Mouse (Mus musculus): Measurements from ENCODE around the gene Kank2. TPM values are rescaled to one million over a fixed set of nuclear protein-coding genes. Genes with fewer than 3 reads are reported as not detected.

The Kank2 gene
- polyA plus RNA-seq, 1 experiment from 2014 or later, result 4.3 TPM

- 92% methylated on average over 5 of the region's 5 CpGs for WGBS
- H3K36me3 ChIP-seq, result no peaks in the 10 kb centered on the region
- H3K27me3 ChIP-seq, result no peaks in the 10 kb centered on the region
- no peak overlapping the region for H3K9ac ChIP-seq (replicated peaks)
- H3K4me3 ChIP-seq (replicated peaks), result no peak overlapping the region
- H3K9me3 ChIP-seq, result no peaks in the 10 kb centered on the region
- no peak overlapping the region for H3K27ac ChIP-seq
- no peaks in the 10 kb centered on the region for H3K4me1 ChIP-seq (replicated peaks)
- H3K4me2 ChIP-seq (replicated peaks), result no peak overlapping the region
- no peak for ATAC-seq
Observed at GRCm38 (mm10) chr9:21811170-21811569, 12.6 kb upstream of the Kank2 start.

- Histone ChIP-seq H3K9me3 (no peaks in the 10 kb centered on the region), H3K9ac (replicated peaks) (no peak overlapping the region), H3K4me1 (replicated peaks) (0 out of 2 replicates have a peak, but pooled peaks cover 5% of the 10 kb centered on the region), H3K27ac (no peak overlapping the region), H3K4me2 (replicated peaks) (no peak overlapping the region), H3K27me3 (no peaks in the 10 kb centered on the region), H3K4me3 (replicated peaks) (no peak overlapping the region), H3K36me3 (no peaks in the 10 kb centered on the region)
- no peak for ATAC-seq
- 65% methylated on average over 3 of the region's 3 CpGs for WGBS
Observed at GRCm38 (mm10) chr9:21808561-21808960, 10.0 kb upstream of the Kank2 start.

- Histone ChIP-seq H3K9me3 (no peaks in the 10 kb centered on the region), H3K4me1 (replicated peaks) (0 out of 2 replicates have a peak, but pooled peaks cover 5% of the 10 kb centered on the region), H3K36me3 (no peaks in the 10 kb centered on the region), H3K4me3 (replicated peaks) (no peak overlapping the region), H3K27me3 (no peaks in the 10 kb centered on the region), H3K4me2 (replicated peaks) (no peak overlapping the region), H3K27ac (no peak overlapping the region), H3K9ac (replicated peaks) (no peak overlapping the region)
- no peak for ATAC-seq
- 84% methylated on average over 11 of the region's 11 CpGs for WGBS
Observed at GRCm38 (mm10) chr9:21806976-21807375, 8.4 kb upstream of the Kank2 start.

GRCm38 (mm10) chr9:21806363-21806762 is 7.8 kb upstream of the Kank2 start:
- H3K27me3 ChIP-seq, result no peaks in the 10 kb centered on the region
- no peak overlapping the region for H3K27ac ChIP-seq
- H3K9ac ChIP-seq (replicated peaks), result no peak overlapping the region
- 0 out of 2 replicates have a peak, but pooled peaks cover 5% of the 10 kb centered on the region for H3K4me1 ChIP-seq (replicated peaks)
- no peaks in the 10 kb centered on the region for H3K9me3 ChIP-seq
- H3K36me3 ChIP-seq, result no peaks in the 10 kb centered on the region
- ATAC-seq, result no peak
- H3K4me2 ChIP-seq (replicated peaks), result no peak overlapping the region
- no peak overlapping the region for H3K4me3 ChIP-seq (replicated peaks)
- WGBS, result 74% methylated on average over 3 of the region's 3 CpGs

- Histone ChIP-seq H3K27me3 (no peaks in the 10 kb centered on the region), H3K4me1 (replicated peaks) (0 out of 2 replicates have a peak, but pooled peaks cover 5% of the 10 kb centered on the region), H3K27ac (no peak overlapping the region), H3K4me2 (replicated peaks) (no peak overlapping the region), H3K9ac (replicated peaks) (no peak overlapping the region), H3K4me3 (replicated peaks) (no peak overlapping the region), H3K36me3 (no peaks in the 10 kb centered on the region), H3K9me3 (no peaks in the 10 kb centered on the region)
- WGBS, result 42% methylated on average over 13 of the region's 13 CpGs
- ATAC-seq, result peak; percentile 93
Observed at GRCm38 (mm10) chr9:21803986-21804644, 5.6 kb upstream of the Kank2 start.

- Histone ChIP-seq H3K36me3 (no peaks in the 10 kb centered on the region), H3K4me1 (replicated peaks) (peaks cover 18% of the 10 kb centered on the region), H3K4me2 (replicated peaks) (no peak overlapping the region), H3K9me3 (no peaks in the 10 kb centered on the region), H3K27me3 (no peaks in the 10 kb centered on the region), H3K27ac (no peak overlapping the region), H3K4me3 (replicated peaks) (no peak overlapping the region), H3K9ac (replicated peaks) (no peak overlapping the region)
- ATAC-seq, result no peak
- WGBS, result 89% methylated on average over 7 of the region's 7 CpGs
Observed at GRCm38 (mm10) chr9:21801591-21801990, 3.0 kb upstream of the Kank2 start.

- no peak overlapping the region for H3K27ac ChIP-seq
Observed at GRCm38 (mm10) chr9:21801121-21801520, 2.6 kb upstream of the Kank2 start.

GRCm38 (mm10) chr9:21799010-21799350 is 436 bp upstream of the Kank2 start:
- no peaks in the 10 kb centered on the region for H3K27me3 ChIP-seq
- peak overlapping the region; percentile 78 for H3K4me2 ChIP-seq (replicated peaks)
- no peak for ATAC-seq
- peak overlapping the region; percentile 67 for H3K4me3 ChIP-seq (replicated peaks)
- H3K4me1 ChIP-seq (replicated peaks), result peaks cover 19% of the 10 kb centered on the region
- 56% methylated on average over 3 of the region's 3 CpGs for WGBS
- H3K36me3 ChIP-seq, result peaks cover 10% of the 10 kb centered on the region
- no peak overlapping the region for H3K9ac ChIP-seq (replicated peaks)
- no peaks in the 10 kb centered on the region for H3K9me3 ChIP-seq
- no peak overlapping the region for H3K27ac ChIP-seq

More at GRCm38 (mm10) chr9:21801121-21801520, 2.6 kb upstream of the Kank2 start:
- H3K4me1 ChIP-seq (replicated peaks), result peaks cover 21% of the 10 kb centered on the region
- no peak overlapping the region for H3K4me3 ChIP-seq (replicated peaks)
- H3K4me2 ChIP-seq (replicated peaks), result no peak overlapping the region
- no peaks in the 10 kb centered on the region for H3K36me3 ChIP-seq
- H3K9me3 ChIP-seq, result no peaks in the 10 kb centered on the region
- H3K9ac ChIP-seq (replicated peaks), result no peak overlapping the region
- 75% methylated on average over 7 of the region's 7 CpGs for WGBS
- H3K27me3 ChIP-seq, result no peaks in the 10 kb centered on the region
- ATAC-seq, result no peak

GRCm38 (mm10) chr9:21797921-21798344 is 611 bp downstream of the Kank2 start:
- H3K27ac ChIP-seq, result no peak overlapping the region
- peak overlapping the region; percentile 63 for H3K9ac ChIP-seq (replicated peaks)
- peak overlapping the region; percentile 78 for H3K4me2 ChIP-seq (replicated peaks)
- H3K4me1 ChIP-seq (replicated peaks), result peaks cover 19% of the 10 kb centered on the region
- H3K27me3 ChIP-seq, result no peaks in the 10 kb centered on the region
- WGBS, result under 1% methylated on average over 23 of the region's 26 CpGs
- peaks cover 14% of the 10 kb centered on the region for H3K36me3 ChIP-seq
- ATAC-seq, result peak; percentile 69
- no peaks in the 10 kb centered on the region for H3K9me3 ChIP-seq
- peak overlapping the region; percentile 67 for H3K4me3 ChIP-seq (replicated peaks)

- ATAC-seq, result no peak
- Histone ChIP-seq H3K4me3 (replicated peaks) (no peak overlapping the region), H3K9ac (replicated peaks) (no peak overlapping the region), H3K9me3 (no peaks in the 10 kb centered on the region), H3K27me3 (no peaks in the 10 kb centered on the region), H3K4me2 (replicated peaks) (peak overlapping the region; percentile 7; the same call in 1 of the 2 replicates), H3K27ac (no peak overlapping the region), H3K4me1 (replicated peaks) (peaks cover 19% of the 10 kb centered on the region), H3K36me3 (peaks cover 14% of the 10 kb centered on the region)
- WGBS, result 75% methylated on average over 3 of the region's 3 CpGs
Observed at GRCm38 (mm10) chr9:21796919-21797318, 1.6 kb downstream of the Kank2 start.

GRCm38 (mm10) chr9:21796259-21796658 is 2.3 kb downstream of the Kank2 start:
- 82% methylated on average over 3 of the region's 3 CpGs for WGBS
- H3K4me3 ChIP-seq (replicated peaks), result no peak overlapping the region
- no peaks in the 10 kb centered on the region for H3K9me3 ChIP-seq
- peaks cover 19% of the 10 kb centered on the region for H3K4me1 ChIP-seq (replicated peaks)
- no peak for ATAC-seq
- H3K4me2 ChIP-seq (replicated peaks), result no peak overlapping the region
- H3K36me3 ChIP-seq, result peaks cover 14% of the 10 kb centered on the region
- H3K27ac ChIP-seq, result no peak overlapping the region
- H3K27me3 ChIP-seq, result no peaks in the 10 kb centered on the region
- no peak overlapping the region for H3K9ac ChIP-seq (replicated peaks)

GRCm38 (mm10) chr9:21795579-21795978 is 3.0 kb downstream of the Kank2 start:
- Histone ChIP-seq H3K27me3 (no peaks in the 10 kb centered on the region), H3K9ac (replicated peaks) (no peak overlapping the region), H3K9me3 (no peaks in the 10 kb centered on the region), H3K36me3 (peaks cover 14% of the 10 kb centered on the region), H3K4me1 (replicated peaks) (peaks cover 19% of the 10 kb centered on the region), H3K4me3 (replicated peaks) (no peak overlapping the region), H3K27ac (no peak overlapping the region), H3K4me2 (replicated peaks) (no peak overlapping the region)
- WGBS, result 84% methylated on average over 5 of the region's 5 CpGs
- no peak for ATAC-seq

- H3K4me3 ChIP-seq (replicated peaks), result no peak overlapping the region
- no peaks in the 10 kb centered on the region for H3K27me3 ChIP-seq
- H3K36me3 ChIP-seq, result peaks cover 14% of the 10 kb centered on the region
- H3K9ac ChIP-seq (replicated peaks), result no peak overlapping the region
- no peak overlapping the region for H3K4me2 ChIP-seq (replicated peaks)
- no peak overlapping the region for H3K27ac ChIP-seq
- WGBS, result 94% methylated on average over 25 of the region's 25 CpGs
- no peaks in the 10 kb centered on the region for H3K9me3 ChIP-seq
- ATAC-seq, result no peak
- H3K4me1 ChIP-seq (replicated peaks), result peaks cover 19% of the 10 kb centered on the region
Observed at GRCm38 (mm10) chr9:21794925-21795324, 3.6 kb downstream of the Kank2 start.

Measured in midbrain, embryonic 13.5 days (tissue).